Mouse (Mus musculus): ENCODE measurements around the gene Syce2.

GRCm38 (mm10) chr8:84910551-84910950 lies 38.6 kb downstream of the Syce2 start:
- no peak for TF ChIP-seq POLR2A (IDR thresholded peaks at IDR 0.05; ENCODE audit: low read depth, low read length)
- no peak for TF ChIP-seq CTCF (conservative IDR thresholded peaks at IDR 0.05 in 1 of 2, IDR thresholded peaks at IDR 0.05 in 1 of 2; ENCODE audit: low read depth in 2 of 2, low read length in 2 of 2)
- TF ChIP-seq USF2 (conservative IDR thresholded peaks at IDR 0.05; ENCODE audit: low read depth, low read length): no peak
- TF ChIP-seq MAX (IDR thresholded peaks at IDR 0.05; ENCODE audit: low read length): no peak
- TF ChIP-seq EP300 (IDR thresholded peaks at IDR 0.05; ENCODE audit: low read length): no peak

All from CH12.LX (cell line).